Mouse (Mus musculus): ENCODE measurements at regions not wholly inside any gene's neighbourhood (a gene's known extent, or its start where the extent isn't known, plus 50 kb on each side); places are given as distances from the start of the nearest gene placed in this dataset.

GRCm38 (mm10) chr16:21274012-21274528, 69.5 kb downstream of the Ephb3 start:
- DNase-seq (ENCODE audit: low read depth) = no peak

- DNase-seq (ENCODE audit: low read depth) = no peak
Measured at GRCm38 (mm10) chr16:21277789-21278342, 73.3 kb downstream of the Ephb3 start.

GRCm38 (mm10) chr16:21278387-21278786, 73.8 kb downstream of the Ephb3 start:
- DNase-seq (ENCODE audit: low read depth) = no peak

- no peak for DNase-seq (ENCODE audit: low read depth)
Measured at GRCm38 (mm10) chr16:21280200-21280627, 75.7 kb downstream of the Ephb3 start.

GRCm38 (mm10) chr16:21281958-21282730, 77.6 kb downstream of the Ephb3 start:
- DNase-seq (ENCODE audit: low read depth) = no peak

- no peak for DNase-seq (ENCODE audit: low read depth)
Measured at GRCm38 (mm10) chr16:21286099-21286498, 81.5 kb downstream of the Ephb3 start.

GRCm38 (mm10) chr16:21289528-21289927, 85.0 kb downstream of the Ephb3 start:
- DNase-seq (ENCODE audit: low read depth) = no peak

GRCm38 (mm10) chr16:21293010-21293409, 88.5 kb downstream of the Ephb3 start:
- no peak for DNase-seq (ENCODE audit: low read depth)

- DNase-seq (ENCODE audit: low read depth) = no peak
Measured at GRCm38 (mm10) chr16:21293569-21293968, 89.0 kb downstream of the Ephb3 start.

- DNase-seq (ENCODE audit: low read depth) = no peak
Measured at GRCm38 (mm10) chr16:21294677-21295411, 90.3 kb downstream of the Ephb3 start.

GRCm38 (mm10) chr16:21295956-21296733, 91.6 kb downstream of the Ephb3 start:
- DNase-seq (ENCODE audit: low read depth) = no peak

GRCm38 (mm10) chr16:21296786-21297185, 92.2 kb downstream of the Ephb3 start:
- DNase-seq (ENCODE audit: low read depth) = no peak

GRCm38 (mm10) chr16:21298866-21299265, 94.3 kb downstream of the Ephb3 start:
- DNase-seq (ENCODE audit: low read depth) = no peak

GRCm38 (mm10) chr16:21305859-21306258, 101.3 kb downstream of the Ephb3 start:
- no peak for DNase-seq (ENCODE audit: low read depth)

- DNase-seq (ENCODE audit: low read depth) = no peak
Measured at GRCm38 (mm10) chr16:21308513-21308912, 104.0 kb downstream of the Ephb3 start.

- DNase-seq (ENCODE audit: low read depth) = peak; percentile 42
Measured at GRCm38 (mm10) chr16:21310636-21311615, 106.4 kb downstream of the Ephb3 start.

GRCm38 (mm10) chr16:21311781-21312180, 107.2 kb downstream of the Ephb3 start:
- DNase-seq (ENCODE audit: low read depth) = no peak

- DNase-seq (ENCODE audit: low read depth) = no peak
Measured at GRCm38 (mm10) chr16:21315751-21316151, 107.2 kb upstream of the Vps8 start.

- no peak for DNase-seq (ENCODE audit: low read depth)
Measured at GRCm38 (mm10) chr16:21318009-21318639, 104.8 kb upstream of the Vps8 start.

GRCm38 (mm10) chr16:21318640-21319365, 104.1 kb upstream of the Vps8 start:
- no peak for DNase-seq (ENCODE audit: low read depth)
